Mouse (Mus musculus) adrenal gland (tissue): ENCODE measurements around the gene Zfp358.

Experiments used
- intact Hi-C: fragments of 180-260 bp; cut with DNase I; formaldehyde crosslinking; loops from one replicate; pipeline ENCODE4 v1.15.1; 2025
- long read RNA-seq, 2 experiments: library from polyadenylated mRNA; unstranded; transcript quantifications; one replicate each; pipeline ENCODE4 v2.0.0; 2020; ENCODE audit warnings: borderline replicate concordance in 1 of 2; ENCODE audit not compliant: insufficient replicate concordance in 1 of 2

Zfp358 gene
- long read RNA-seq, experiment 1, transcript Zfp358-201 (2 exons, 1,999 nt): major isoform, 8 of 12 reads
- long read RNA-seq, experiment 1, partial matches to known transcripts: 0 of 12 reads
- long read RNA-seq, experiment 1, other reads (novel, unspliced or antisense): 0 of 12 reads
- long read RNA-seq, experiment 2, partial matches to known transcripts: 0 of 4 reads
- long read RNA-seq, experiment 2, other reads (novel, unspliced or antisense): 0 of 4 reads

- intact Hi-C loops: no loop called here
Observed at GRCm38 (mm10) chr8:3492901-3493844, at the start of gene Zfp358. Zfp358 (plus strand) TSS chr8:3493138.

DNA sequence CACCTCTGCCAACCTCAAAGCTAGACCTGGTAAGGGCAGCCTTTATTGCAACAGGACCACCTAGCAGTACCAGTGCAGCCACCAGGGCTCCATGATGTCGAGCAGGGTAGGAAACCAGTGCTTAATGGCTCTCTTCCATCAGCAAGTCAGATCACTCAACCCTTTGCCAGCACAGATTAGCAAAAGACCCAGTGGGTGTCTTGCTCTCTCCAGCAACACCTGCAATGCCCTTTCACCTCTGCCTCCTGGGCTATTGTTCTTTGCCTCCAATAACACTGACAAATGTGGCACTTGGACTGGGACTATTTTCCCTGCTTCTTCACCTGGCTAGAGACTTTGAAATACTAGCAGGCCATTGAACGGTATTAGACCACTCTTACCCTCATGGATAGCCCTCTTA is 43.7 kb upstream of the Zfp358 start:
- intact Hi-C loops: no loop called here

GRCm38 (mm10) chr8:3450670-3451069 is 42.3 kb upstream of the Zfp358 start:
- intact Hi-C loops: no loop called here

- intact Hi-C loops: no loop called here
Observed at GRCm38 (mm10) chr8:3451992-3452391, 40.9 kb upstream of the Zfp358 start.

DNA sequence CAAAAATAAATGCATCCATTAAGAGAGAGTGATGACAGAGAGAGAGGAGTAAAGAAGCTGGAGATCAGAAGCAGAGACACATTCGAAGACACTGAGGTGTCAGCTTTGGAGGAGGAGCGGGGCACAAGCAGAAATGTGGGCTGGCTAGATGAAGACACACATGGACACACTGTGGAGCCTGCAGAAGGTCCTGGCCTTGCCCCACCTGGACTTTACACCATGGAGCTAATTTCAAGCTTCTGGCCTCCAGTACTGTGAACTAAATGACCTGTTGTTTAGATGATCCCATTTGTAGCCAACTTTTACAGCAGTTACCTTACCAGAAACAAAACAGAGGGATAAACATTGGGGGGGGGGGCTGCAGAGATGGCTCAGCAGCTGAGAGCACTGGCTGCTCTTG is 29.7 kb upstream of the Zfp358 start:
- intact Hi-C loops: no loop called here

DNA sequence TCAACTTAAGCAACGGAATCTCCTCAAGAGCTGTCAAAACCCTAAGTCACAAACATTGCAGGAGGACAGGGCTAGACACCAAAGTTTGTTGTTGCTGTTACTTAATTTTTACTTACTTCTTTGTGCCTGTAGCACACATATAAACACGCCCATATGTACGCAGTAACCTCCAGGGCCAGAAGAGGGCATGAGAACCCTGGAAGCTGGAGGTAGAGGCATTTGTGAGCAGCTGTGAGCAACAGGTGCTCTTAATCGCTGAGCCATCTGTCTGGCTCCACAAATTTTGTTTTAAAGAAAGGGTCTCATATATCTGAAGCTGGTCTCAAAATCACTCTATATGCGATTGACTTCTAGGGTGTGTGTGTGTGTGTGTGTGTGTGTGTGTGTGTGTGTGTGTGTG is 28.6 kb upstream of the Zfp358 start:
- intact Hi-C loops: no loop called here

DNA sequence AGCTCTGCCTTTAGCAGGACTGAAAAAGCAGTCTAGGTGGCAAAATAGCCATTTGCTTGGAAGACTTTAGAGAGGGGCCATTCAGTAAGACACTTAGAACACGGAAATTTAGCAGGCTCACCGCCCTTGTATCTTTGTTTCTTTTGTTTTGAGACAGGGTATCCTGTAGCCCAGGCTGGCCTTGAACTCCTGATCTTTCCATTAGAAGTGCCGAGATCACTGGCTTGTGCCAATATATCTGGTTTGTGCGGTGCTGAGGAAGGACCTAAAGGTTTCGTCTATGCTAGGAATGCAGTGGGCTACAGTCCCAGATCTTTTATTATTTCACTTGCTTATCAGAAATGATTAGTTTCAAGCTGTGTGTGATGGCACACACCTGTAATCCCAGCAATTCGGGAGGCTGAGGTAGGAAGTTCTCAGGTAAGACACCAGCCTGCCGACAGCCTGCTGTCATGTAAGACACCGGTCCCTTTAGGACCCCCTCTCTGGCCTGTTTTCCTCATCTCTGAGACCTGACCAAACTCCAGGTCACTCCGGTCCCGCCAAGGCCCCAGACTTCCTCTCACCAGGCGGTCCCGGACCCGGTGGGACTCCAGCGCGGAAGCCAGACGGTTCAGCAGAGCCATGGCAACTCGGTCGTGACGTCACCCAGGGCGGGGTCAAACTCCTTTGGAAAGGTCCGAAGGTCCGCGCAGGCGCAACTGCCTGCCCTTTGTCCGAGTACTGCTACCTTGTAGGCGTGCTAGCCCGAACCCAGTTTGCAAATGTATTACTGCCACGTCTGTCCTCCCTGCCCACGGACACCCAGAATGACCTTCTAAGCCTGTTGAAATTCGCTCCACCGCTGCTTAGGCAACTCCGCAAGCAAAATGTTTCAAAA is 25.7 kb upstream of the Zfp358 start, which contains the start of gene Pex11g:
Pex11g (minus strand) TSS at position 675 of the 880 bp plus-strand sequence.
- intact Hi-C loops: no loop called here

GRCm38 (mm10) chr8:3467886-3468545 is 24.9 kb upstream of the Zfp358 start:
- intact Hi-C loops: no loop called here

- intact Hi-C loops: no loop called here
Observed at GRCm38 (mm10) chr8:3468838-3469237, 24.1 kb upstream of the Zfp358 start.

- intact Hi-C loops: no loop called here
Observed at GRCm38 (mm10) chr8:3470562-3470961, 22.4 kb upstream of the Zfp358 start, which contains the start of gene Tex45. Tex45 (plus strand) TSS chr8:3470862.

DNA sequence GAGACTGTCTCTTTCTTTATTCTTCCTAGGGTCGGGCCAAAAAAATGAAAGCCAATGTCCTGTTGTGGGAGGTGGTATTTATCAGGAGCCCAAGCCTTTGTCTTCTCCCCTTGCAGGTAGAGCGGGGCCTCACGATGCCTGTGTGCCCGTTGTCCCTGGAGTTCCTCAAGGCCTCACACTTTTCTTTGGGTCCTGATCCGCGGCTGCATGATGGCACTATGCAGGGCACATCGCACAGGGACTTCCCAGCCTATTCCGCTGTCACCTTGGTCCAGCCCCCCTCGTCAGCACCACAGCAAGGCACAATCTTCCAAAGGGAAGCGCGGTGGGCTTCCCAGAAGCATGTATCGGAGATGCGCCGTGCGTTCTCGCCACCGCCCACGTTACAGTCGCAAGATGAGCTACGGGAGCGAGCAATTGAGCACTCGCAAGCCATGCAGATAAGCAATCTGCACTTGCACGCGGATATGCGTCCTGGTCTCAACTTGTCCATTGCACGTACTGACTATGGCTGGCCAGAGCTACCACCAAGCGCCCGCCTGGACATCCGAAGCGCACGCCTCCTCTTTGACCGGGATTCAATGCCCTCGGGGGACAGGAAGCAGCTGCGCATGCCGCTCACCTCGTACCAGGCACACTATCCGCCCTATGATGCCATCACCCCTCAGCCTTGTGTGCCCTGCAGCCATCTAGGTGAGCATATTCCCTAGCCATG is 17.1 kb upstream of the Zfp358 start:
- intact Hi-C loops: no loop called here

DNA sequence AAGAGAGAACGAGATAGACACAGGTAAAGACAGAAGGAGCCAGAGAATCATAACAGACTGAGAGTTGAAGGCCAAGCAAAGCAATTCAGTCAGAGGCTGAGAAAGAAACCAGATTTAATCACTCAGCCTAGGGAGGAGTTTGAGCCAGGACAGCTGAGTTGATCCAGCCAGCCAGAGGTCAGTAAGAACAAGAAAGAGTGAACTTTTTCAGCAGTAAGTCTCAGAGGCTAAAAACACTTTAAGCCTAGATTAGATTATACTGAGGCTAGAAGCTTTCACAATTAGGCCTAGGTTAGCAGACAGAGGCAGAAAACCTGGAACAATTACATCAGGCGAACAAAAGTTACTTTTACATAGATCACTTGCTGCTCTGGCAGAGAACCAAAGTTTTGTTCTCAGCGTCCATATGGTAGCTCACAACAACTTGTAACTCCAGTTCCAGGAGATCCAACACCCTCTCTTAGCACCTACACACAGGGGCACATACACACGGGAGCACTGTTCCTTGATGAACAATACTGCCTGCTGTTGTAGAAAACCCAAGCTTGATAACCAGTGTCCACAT is 12.6 kb upstream of the Zfp358 start:
- intact Hi-C loops: no loop called here

DNA sequence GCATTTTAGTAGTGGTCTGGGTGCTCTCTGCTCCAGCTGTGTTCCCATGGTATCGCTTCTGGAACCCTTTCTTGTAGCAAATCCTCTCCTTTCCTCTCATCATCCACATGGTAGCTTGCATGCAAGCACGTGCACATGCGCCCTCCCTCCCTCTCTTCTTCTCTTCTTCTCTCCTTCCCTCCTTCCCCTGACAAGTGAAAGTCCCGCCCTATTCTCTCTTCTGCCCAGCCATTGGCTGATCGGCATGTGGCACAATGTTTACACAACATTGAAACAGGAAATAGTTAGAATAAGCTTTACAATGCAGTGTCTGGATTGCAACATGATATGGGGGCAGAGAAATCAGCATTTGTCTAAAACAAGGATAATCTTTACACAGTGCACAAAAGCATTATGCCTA is 11.3 kb upstream of the Zfp358 start:
- intact Hi-C loops: no loop called here

- intact Hi-C loops: no loop called here
Observed at GRCm38 (mm10) chr8:3482240-3482740, 10.6 kb upstream of the Zfp358 start.

- intact Hi-C loops: no loop called here
Observed at GRCm38 (mm10) chr8:3483546-3483945, 9.4 kb upstream of the Zfp358 start.

DNA sequence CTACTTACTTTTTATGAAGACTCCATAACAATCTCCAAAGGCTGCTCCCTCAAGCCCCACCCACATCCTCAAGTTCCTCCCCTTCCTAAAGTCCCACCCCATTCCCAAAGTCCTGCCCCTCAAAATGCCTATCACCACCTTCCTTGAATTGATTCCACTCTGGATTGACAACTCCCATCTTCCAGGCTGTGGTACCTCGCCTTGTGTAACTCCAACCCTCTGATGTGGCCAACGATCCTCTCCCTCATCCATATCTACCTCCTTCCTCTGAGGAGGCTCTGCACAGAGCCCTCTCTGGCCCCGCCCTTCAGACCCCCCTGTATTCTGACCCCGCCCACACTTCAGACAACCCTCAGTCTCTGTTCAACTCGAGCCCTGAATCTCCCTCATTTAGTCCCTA is 7.7 kb upstream of the Zfp358 start:
- intact Hi-C loops: no loop called here

GRCm38 (mm10) chr8:3493845-3494208 is 889 bp downstream of the Zfp358 start:
- intact Hi-C loops: no loop called here

- intact Hi-C loops: no loop called here
Observed at GRCm38 (mm10) chr8:3495578-3496427, 2.9 kb downstream of the Zfp358 start.

- intact Hi-C loops: no loop called here
Observed at GRCm38 (mm10) chr8:3496428-3496748, 3.5 kb downstream of the Zfp358 start.
